Mouse (Mus musculus) hindbrain, embryonic 11.5 days (tissue): ENCODE measurements at regions not wholly inside any gene's neighbourhood (a gene's known extent, or its start where the extent isn't known, plus 50 kb on each side); places are given as distances from the start of the nearest gene placed in this dataset.

Experiments
- ATAC-seq: fragments of 200-750 bp; cut with Nextera tagmentation; 2 replicates; pipeline ENCODE4 v1.8.0; 2017; ENCODE audit warnings: mild to moderate bottlenecking, moderate TSS enrichment, moderate library complexity; ENCODE audit not compliant: low FRiP score
- DNase-seq: peaks from one replicate; pipeline ENCODE4 v3.0.0-alpha.2; 2015; ENCODE audit warnings: low spot score
- H3K27ac ChIP-seq: fragments of 300-500 bp; sonication (generic); 2 replicates; pipeline ENCODE4 v1.5.1; 2014; ENCODE audit warnings: mild to moderate bottlenecking, low read depth, low read length
- H3K27me3 ChIP-seq: fragments of 300-500 bp; sonication (generic); 2 replicates; pipeline ENCODE4 v1.6.1; 2014; ENCODE audit warnings: mild to moderate bottlenecking, low read length, moderate library complexity, mixed read lengths; ENCODE audit not compliant: control insufficient read depth, insufficient read depth
- H3K36me3 ChIP-seq: fragments of 300-500 bp; sonication (generic); 2 replicates; pipeline ENCODE4 v1.6.1; 2014; ENCODE audit warnings: mild to moderate bottlenecking, low read length, moderate library complexity, mixed read lengths; ENCODE audit not compliant: control insufficient read depth, insufficient read depth
- H3K4me1 ChIP-seq: fragments of 300-500 bp; sonication (generic); replicated peaks from 2 replicates; pipeline ENCODE4 v1.6.1; 2014; ENCODE audit warnings: low read length, mixed read lengths; ENCODE audit not compliant: control insufficient read depth, insufficient read depth
- H3K4me2 ChIP-seq: fragments of 300-500 bp; sonication (generic); replicated peaks from 2 replicates; pipeline ENCODE4 v1.6.1; 2014; ENCODE audit warnings: mild to moderate bottlenecking, low read depth, low read length
- H3K4me3 ChIP-seq: fragments of 300-500 bp; sonication (generic); 2 replicates; pipeline ENCODE4 v1.5.1; 2014; ENCODE audit warnings: low read depth, low read length
- H3K9ac ChIP-seq: fragments of 300-500 bp; sonication (generic); 2 replicates; pipeline ENCODE4 v1.6.1; 2014; ENCODE audit warnings: low read depth, low read length
- H3K9me3 ChIP-seq: fragments of 300-500 bp; sonication (generic); 2 replicates; pipeline ENCODE4 v1.6.1; 2016; ENCODE audit warnings: low read length; ENCODE audit not compliant: control insufficient read depth
- WGBS: fragments of 180-500 bp; shearing (Covaris S2); extraction: QIAGEN DNeasy Blood & Tissue Kit; methylation state at CpG from one replicate; pipeline ENCODE4 v1.1.7; 2014; 5-methylcytosine and 5-hydroxymethylcytosine counted together

DNA sequence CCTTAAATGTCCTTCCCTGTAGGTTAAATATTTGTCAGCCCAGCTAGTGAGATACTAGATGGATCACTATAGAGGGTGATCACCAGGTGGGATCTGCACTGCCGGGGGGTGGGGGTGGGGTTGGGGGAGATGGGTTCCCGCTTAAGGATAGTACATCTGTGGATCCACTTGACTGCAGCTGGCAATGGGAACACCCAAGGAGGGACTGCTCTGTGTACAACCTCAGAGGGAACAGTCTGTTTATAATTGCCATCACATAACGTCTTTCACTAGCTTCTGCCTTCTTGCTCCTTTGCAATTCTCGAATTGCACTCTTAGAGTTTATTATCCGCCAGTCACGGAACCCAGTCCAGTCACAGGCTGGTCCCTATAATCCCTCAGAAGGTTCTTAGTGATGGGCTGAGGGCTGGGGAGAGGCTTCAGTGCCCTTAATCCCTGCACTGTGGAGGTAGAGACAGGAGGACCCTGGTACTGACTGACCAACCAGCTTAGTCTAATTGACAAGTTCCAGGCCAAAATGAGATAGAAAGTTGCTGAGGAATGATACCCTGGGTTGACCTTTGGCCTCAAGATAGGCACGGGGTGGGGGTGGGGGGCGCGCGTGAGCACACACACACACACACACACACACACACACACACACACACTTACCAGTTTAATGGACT, 162.4 kb downstream of the Icos start:
- no peaks in the 10 kb centered on the region for H3K36me3 ChIP-seq
- ATAC-seq: peak; percentile 70
- no peak overlapping the region for H3K4me3 ChIP-seq
- H3K27me3 ChIP-seq: no peaks in the 10 kb centered on the region
- peak; percentile 28 for DNase-seq
- peak overlapping the region; percentile 70 for H3K27ac ChIP-seq
- no peak overlapping the region for H3K9ac ChIP-seq
- H3K4me1 ChIP-seq: peaks cover 15% of the 10 kb centered on the region
- 30% methylated on average over 10 of the region's 10 CpGs for WGBS
- H3K9me3 ChIP-seq: no peaks in the 10 kb centered on the region
- 0 out of 2 replicates have a peak overlapping the region, but pooled peaks have one; percentile 5 for H3K4me2 ChIP-seq

- Histone ChIP-seq H3K9ac (no peak overlapping the region), H3K27ac (peak overlapping the region; percentile 70), H3K9me3 (no peaks in the 10 kb centered on the region), H3K4me3 (no peak overlapping the region), H3K4me2 (no peak overlapping the region), H3K27me3 (no peaks in the 10 kb centered on the region), H3K36me3 (no peaks in the 10 kb centered on the region), H3K4me1 (peaks cover 17% of the 10 kb centered on the region)
- whole genome bisulfite sequencing: 10% methylated on average over 9 of the region's 9 CpGs
- no peak for ATAC-seq
- DNase-seq: peak; percentile 25
These were observed 163.3 kb downstream of the Icos start for GRCm38 (mm10) chr1:61140870-61141591.

DNA sequence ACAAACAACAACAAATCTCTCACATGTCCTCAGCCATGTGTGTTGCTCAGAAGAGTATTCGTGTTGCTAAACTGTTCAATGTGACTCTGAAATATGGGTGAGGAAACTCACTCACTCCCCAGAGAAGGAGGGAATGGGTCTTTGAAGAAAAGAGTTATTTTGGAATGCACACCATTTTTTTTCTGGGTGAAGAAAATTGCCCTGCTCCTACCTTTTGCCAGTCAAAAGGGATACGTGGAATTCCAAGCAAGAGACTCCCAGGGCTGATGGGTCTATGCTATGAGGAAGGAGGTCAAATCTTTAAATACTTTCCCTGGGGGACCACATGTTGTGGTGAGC, 163.8 kb downstream of the Icos start:
- Histone ChIP-seq H3K36me3 (no peaks in the 10 kb centered on the region), H3K9ac (no peak overlapping the region), H3K9me3 (no peaks in the 10 kb centered on the region), H3K4me2 (no peak overlapping the region), H3K4me3 (no peak overlapping the region), H3K27ac (peak overlapping the region; percentile 12; the same call in 1 of the 2 replicates), H3K4me1 (peaks cover 17% of the 10 kb centered on the region), H3K27me3 (no peaks in the 10 kb centered on the region)
- DNase-seq (peak; percentile 22), ATAC-seq (no peak)
- 20% methylated on average over 2 of the region's 2 CpGs for WGBS

DNA sequence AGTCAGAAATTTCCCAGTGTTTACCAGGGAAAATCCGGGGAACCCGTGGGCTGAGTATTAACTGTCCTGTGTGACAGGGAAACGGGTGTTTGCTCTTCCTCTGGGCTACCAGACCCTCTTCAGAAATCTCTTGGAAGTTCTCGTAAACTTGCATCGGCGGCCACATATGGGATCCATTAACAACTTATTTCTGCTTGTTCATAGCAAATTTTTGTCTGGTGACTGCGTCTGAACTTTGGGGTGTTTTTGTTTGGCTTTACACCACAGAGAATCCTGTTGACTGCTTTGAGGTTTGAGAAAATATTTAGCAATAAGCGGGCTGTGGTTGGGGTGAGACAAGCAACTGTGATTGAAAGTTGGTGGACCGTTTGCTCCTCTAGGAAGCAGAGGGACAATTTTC, 164.2 kb downstream of the Icos start:
- Histone ChIP-seq H3K9me3 (no peaks in the 10 kb centered on the region), H3K4me2 (no peak overlapping the region), H3K9ac (no peak overlapping the region), H3K4me3 (no peak overlapping the region), H3K36me3 (no peaks in the 10 kb centered on the region), H3K4me1 (peaks cover 17% of the 10 kb centered on the region), H3K27me3 (no peaks in the 10 kb centered on the region), H3K27ac (no peak overlapping the region)
- ATAC-seq (no peak), DNase-seq (peak; percentile 39)
- 38% methylated on average over 9 of the region's 9 CpGs for WGBS

- H3K4me2 ChIP-seq: no peak overlapping the region
- ATAC-seq (no peak), DNase-seq (peak; percentile 38)
- H3K4me3 ChIP-seq: no peak overlapping the region
- WGBS: 25% methylated on average over 14 of the region's 14 CpGs
- no peaks in the 10 kb centered on the region for H3K36me3 ChIP-seq
- H3K9me3 ChIP-seq: no peaks in the 10 kb centered on the region
- H3K9ac ChIP-seq: no peak overlapping the region
- H3K27ac ChIP-seq: 0 out of 2 replicates have a peak overlapping the region, but pooled peaks have one; percentile 17
- H3K27me3 ChIP-seq: no peaks in the 10 kb centered on the region
- H3K4me1 ChIP-seq: peaks cover 17% of the 10 kb centered on the region
These were observed 165.5 kb downstream of the Icos start for GRCm38 (mm10) chr1:61143030-61143753.

DNA sequence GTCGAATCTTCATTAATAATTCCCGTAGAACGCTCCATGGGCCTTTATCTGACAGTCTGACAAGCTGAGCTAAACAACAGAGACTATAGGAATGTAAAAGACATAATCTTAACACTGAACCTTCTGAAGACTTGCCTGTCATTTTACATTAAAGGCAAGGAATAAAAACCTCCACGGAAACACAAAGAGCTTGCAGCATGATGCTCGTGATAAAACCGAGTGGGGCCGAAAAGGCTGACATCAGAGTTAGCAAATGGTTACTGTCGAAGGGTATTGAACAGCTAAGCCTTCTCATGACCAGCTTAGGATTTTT, 166.0 kb downstream of the Icos start:
- Histone ChIP-seq H3K4me2 (no peak overlapping the region), H3K4me1 (peaks cover 17% of the 10 kb centered on the region), H3K27ac (no peak overlapping the region), H3K4me3 (no peak overlapping the region), H3K36me3 (no peaks in the 10 kb centered on the region), H3K27me3 (no peaks in the 10 kb centered on the region), H3K9me3 (no peaks in the 10 kb centered on the region), H3K9ac (0 out of 2 replicates have a peak overlapping the region, but pooled peaks have one; percentile 5)
- ATAC-seq: no peak
- DNase-seq: no peak
- WGBS: 53% methylated on average over 8 of the region's 8 CpGs

- no peak overlapping the region for H3K4me2 ChIP-seq
- no peak overlapping the region for H3K4me3 ChIP-seq
- H3K27me3 ChIP-seq: no peaks in the 10 kb centered on the region
- WGBS: 37% methylated on average over 4 of the region's 4 CpGs
- DNase-seq (no peak), ATAC-seq (no peak)
- no peaks in the 10 kb centered on the region for H3K36me3 ChIP-seq
- H3K4me1 ChIP-seq: peaks cover 17% of the 10 kb centered on the region
- no peaks in the 10 kb centered on the region for H3K9me3 ChIP-seq
- H3K9ac ChIP-seq: 0 out of 2 replicates have a peak overlapping the region, but pooled peaks have one; percentile 11
- H3K27ac ChIP-seq: 0 out of 2 replicates have a peak overlapping the region, but pooled peaks have one; percentile 47
These were observed 167.3 kb downstream of the Icos start for GRCm38 (mm10) chr1:61145013-61145412.

DNA sequence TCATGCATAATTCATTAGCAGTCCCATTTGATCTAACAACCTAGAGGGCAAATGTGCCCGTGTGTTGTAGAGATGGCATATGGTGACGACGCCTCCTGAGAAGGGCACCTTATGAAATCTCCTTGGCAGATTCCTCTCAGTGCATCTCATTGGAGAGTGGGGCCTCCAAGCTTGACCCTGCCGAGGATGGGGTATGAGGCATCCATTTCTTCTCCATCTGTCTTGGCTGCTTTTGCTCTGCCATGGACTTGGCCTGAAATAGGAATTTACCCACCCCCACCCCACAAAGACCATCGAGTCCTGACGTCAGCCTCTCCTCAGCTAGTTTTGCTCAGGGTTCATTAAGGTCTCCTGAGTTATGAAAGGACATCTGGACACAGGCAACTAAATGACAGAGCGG, 167.8 kb downstream of the Icos start:
- H3K27ac ChIP-seq: no peak overlapping the region
- no peak overlapping the region for H3K4me2 ChIP-seq
- H3K9ac ChIP-seq: no peak overlapping the region
- no peaks in the 10 kb centered on the region for H3K36me3 ChIP-seq
- 0 out of 2 replicates have a peak, but pooled peaks have one; percentile 56 for ATAC-seq
- no peak for DNase-seq
- H3K9me3 ChIP-seq: no peaks in the 10 kb centered on the region
- no peak overlapping the region for H3K4me3 ChIP-seq
- no peaks in the 10 kb centered on the region for H3K27me3 ChIP-seq
- WGBS: 39% methylated on average over 7 of the region's 7 CpGs
- H3K4me1 ChIP-seq: peaks cover 17% of the 10 kb centered on the region
